Mouse (Mus musculus): ENCODE measurements around the gene Serpine3. TPM values are rescaled to one million over a fixed set of nuclear protein-coding genes. Genes with fewer than 3 reads are reported as not detected.

The Serpine3 gene
- polyA plus RNA-seq, 1 experiment, result not detected

DNA sequence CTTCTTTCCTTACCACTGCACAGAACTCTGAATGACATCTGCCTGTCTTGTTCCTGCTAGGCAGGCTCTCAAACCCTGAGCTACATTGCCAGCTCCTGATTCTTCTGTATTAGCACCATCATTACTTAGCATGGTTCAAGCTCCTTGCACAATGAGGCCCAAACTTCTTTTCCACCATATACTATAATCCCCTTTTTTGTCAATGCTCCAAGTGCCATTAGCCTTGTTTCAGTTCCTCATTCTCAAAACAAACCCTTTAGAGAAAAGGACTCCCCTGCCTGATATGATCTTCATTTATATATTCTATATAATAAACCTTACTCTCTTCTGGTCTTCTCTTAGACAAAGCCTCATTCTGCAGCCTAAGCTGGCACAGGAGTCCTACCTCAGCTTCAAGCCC lies 61.1 kb downstream of the Serpine3 start:
- Histone ChIP-seq H3K36me3 (ENCODE audit: control insufficient read depth, insufficient read depth) (peaks cover 15% of the 10 kb centered on the region), H3K4me3 (no peak overlapping the region), H3K4me2 (ENCODE audit: low read depth) (no peak overlapping the region)

DNA sequence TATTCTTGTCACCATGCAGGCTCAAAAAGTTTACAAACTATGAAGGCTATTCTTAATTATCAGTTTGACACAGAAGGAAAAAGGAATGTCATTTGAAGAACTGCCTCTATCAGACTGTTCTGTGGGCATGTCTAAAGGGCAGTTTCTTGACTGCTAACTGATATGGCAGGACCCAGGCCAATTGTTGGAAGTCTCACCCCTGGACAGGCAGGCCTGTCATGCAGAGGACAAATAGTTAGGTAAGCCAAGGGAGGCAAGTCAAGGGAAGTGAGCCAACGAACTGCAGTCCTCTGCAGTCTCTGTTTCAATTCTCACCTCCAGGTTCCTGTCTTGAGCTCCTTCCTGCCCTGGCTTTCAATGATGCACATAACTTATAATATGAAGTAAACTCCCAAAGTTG lies 68.4 kb downstream of the Serpine3 start:
- peaks cover 33% of the 10 kb centered on the region for H3K79me2 ChIP-seq (ENCODE audit: control insufficient read depth, insufficient read depth)
- H3K4me3 ChIP-seq, result no peak overlapping the region
- H3K36me3 ChIP-seq (ENCODE audit: control insufficient read depth, insufficient read depth), result peaks cover 37% of the 10 kb centered on the region
- no peak for TF ChIP-seq E2F4 (IDR thresholded peaks at IDR 0.05; ENCODE audit: insufficient read depth)
- TF ChIP-seq MYOD1 (IDR thresholded peaks at IDR 0.05; ENCODE audit: control insufficient read depth in 1 of 3, insufficient read length in 2 of 3, low read depth in 2 of 3), result no peak
- TF ChIP-seq TCF3 (IDR thresholded peaks at IDR 0.05; ENCODE audit: insufficient read length, low read depth), result no peak
- no peak for TF ChIP-seq CEBPB (IDR thresholded peaks at IDR 0.05; ENCODE audit: insufficient read depth, poor library complexity, severe bottlenecking)
- TF ChIP-seq SRF (IDR thresholded peaks at IDR 0.05; ENCODE audit: control insufficient read depth, insufficient read length, low read depth), result no peak
- TF ChIP-seq TCF12 (IDR thresholded peaks at IDR 0.05; ENCODE audit: insufficient read depth, poor library complexity, severe bottlenecking), result no peak
- no peak for TF ChIP-seq MYOG (IDR thresholded peaks at IDR 0.05; ENCODE audit: control insufficient read depth in 1 of 3, insufficient read depth in 1 of 3, insufficient read length in 2 of 3, low read depth in 2 of 3)
- TF ChIP-seq POLR2AphosphoS2 (IDR thresholded peaks at IDR 0.05; ENCODE audit: insufficient read length, low read depth), result no peak
- TF ChIP-seq REST (IDR thresholded peaks at IDR 0.05; ENCODE audit: insufficient read depth, insufficient read length), result no peak
- no peak for TF ChIP-seq MAX (IDR thresholded peaks at IDR 0.05; ENCODE audit: low read depth)
- no peak for TF ChIP-seq USF1 (IDR thresholded peaks at IDR 0.05; ENCODE audit: low read depth)
- TF ChIP-seq POLR2A (IDR thresholded peaks at IDR 0.05; ENCODE audit: insufficient read length, low read depth), result no peak
- no peaks in the 10 kb centered on the region for H3K27me3 ChIP-seq (ENCODE audit: control insufficient read depth, insufficient read depth, insufficient read length)
- H3K4me2 ChIP-seq (ENCODE audit: low read depth), result no peak overlapping the region
- no peak overlapping the region for H3ac ChIP-seq (ENCODE audit: control insufficient read depth, insufficient read length)

More for the DNA sequence above, 61.1 kb downstream of the Serpine3 start:
- Histone ChIP-seq H3K79me2 (ENCODE audit: control insufficient read depth, insufficient read depth) (peaks cover 43% of the 10 kb centered on the region), H3K27me3 (ENCODE audit: control insufficient read depth, insufficient read depth, insufficient read length) (no peaks in the 10 kb centered on the region), H3ac (ENCODE audit: control insufficient read depth, insufficient read length) (no peak overlapping the region)
- TF ChIP-seq USF1 (IDR thresholded peaks at IDR 0.05; ENCODE audit: low read depth) (no peak), CEBPB (IDR thresholded peaks at IDR 0.05; ENCODE audit: insufficient read depth, poor library complexity, severe bottlenecking) (no peak), MYOG (IDR thresholded peaks at IDR 0.05; ENCODE audit: control insufficient read depth in 1 of 3, insufficient read depth in 1 of 3, insufficient read length in 2 of 3, low read depth in 2 of 3) (no peak), TCF12 (IDR thresholded peaks at IDR 0.05; ENCODE audit: insufficient read depth, poor library complexity, severe bottlenecking) (no peak), POLR2AphosphoS2 (IDR thresholded peaks at IDR 0.05; ENCODE audit: insufficient read length, low read depth) (no peak), SRF (IDR thresholded peaks at IDR 0.05; ENCODE audit: control insufficient read depth, insufficient read length, low read depth) (no peak), REST (IDR thresholded peaks at IDR 0.05; ENCODE audit: insufficient read depth, insufficient read length) (no peak), MAX (IDR thresholded peaks at IDR 0.05; ENCODE audit: low read depth) (no peak), TCF3 (IDR thresholded peaks at IDR 0.05; ENCODE audit: insufficient read length, low read depth) (no peak)

DNA sequence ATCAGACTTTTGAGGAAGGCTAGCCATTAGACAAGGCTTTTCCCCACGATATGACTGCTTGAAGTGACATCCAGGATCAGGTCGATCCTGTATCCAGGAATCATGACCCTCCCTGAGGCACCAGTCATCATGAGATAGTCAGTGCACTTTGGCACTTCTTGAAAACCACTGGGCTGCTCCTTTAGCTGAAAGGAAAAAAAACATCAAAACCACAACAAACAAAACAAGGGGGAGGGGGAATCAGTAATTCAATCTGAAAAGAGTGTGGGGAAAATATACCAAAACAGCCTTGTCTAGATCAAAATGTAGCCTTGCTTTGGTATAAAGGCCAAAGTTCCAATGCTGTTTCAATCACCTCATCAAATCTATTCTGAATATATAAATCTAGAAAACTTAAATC lies 70.2 kb downstream of the Serpine3 start:
- Histone ChIP-seq H3K27me3 (ENCODE audit: control insufficient read depth, insufficient read depth, insufficient read length) (no peaks in the 10 kb centered on the region), H3K4me2 (ENCODE audit: low read depth) (no peak overlapping the region), H3K36me3 (ENCODE audit: control insufficient read depth, insufficient read depth) (peaks cover 43% of the 10 kb centered on the region), H3ac (ENCODE audit: control insufficient read depth, insufficient read length) (no peak overlapping the region), H3K4me3 (no peak overlapping the region), H3K79me2 (ENCODE audit: control insufficient read depth, insufficient read depth) (peaks cover 27% of the 10 kb centered on the region)
- no peak for TF ChIP-seq REST (IDR thresholded peaks at IDR 0.05; ENCODE audit: insufficient read depth, insufficient read length)
- no peak for TF ChIP-seq E2F4 (IDR thresholded peaks at IDR 0.05; ENCODE audit: insufficient read depth)
- no peak for TF ChIP-seq SRF (IDR thresholded peaks at IDR 0.05; ENCODE audit: control insufficient read depth, insufficient read length, low read depth)
- TF ChIP-seq USF1 (IDR thresholded peaks at IDR 0.05; ENCODE audit: low read depth), result no peak
- no peak for TF ChIP-seq MYOD1 (IDR thresholded peaks at IDR 0.05; ENCODE audit: control insufficient read depth in 1 of 3, insufficient read length in 2 of 3, low read depth in 2 of 3)
- no peak for TF ChIP-seq POLR2A (IDR thresholded peaks at IDR 0.05; ENCODE audit: insufficient read length, low read depth)
- no peak for TF ChIP-seq TCF12 (IDR thresholded peaks at IDR 0.05; ENCODE audit: insufficient read depth, poor library complexity, severe bottlenecking)
- TF ChIP-seq CEBPB (IDR thresholded peaks at IDR 0.05; ENCODE audit: insufficient read depth, poor library complexity, severe bottlenecking), result no peak
- no peak for TF ChIP-seq TCF3 (IDR thresholded peaks at IDR 0.05; ENCODE audit: insufficient read length, low read depth)
- TF ChIP-seq MYOG (IDR thresholded peaks at IDR 0.05; ENCODE audit: control insufficient read depth in 1 of 3, insufficient read depth in 1 of 3, insufficient read length in 2 of 3, low read depth in 2 of 3), result no peak
- no peak for TF ChIP-seq POLR2AphosphoS2 (IDR thresholded peaks at IDR 0.05; ENCODE audit: insufficient read length, low read depth)
- no peak for TF ChIP-seq MAX (IDR thresholded peaks at IDR 0.05; ENCODE audit: low read depth)

DNA sequence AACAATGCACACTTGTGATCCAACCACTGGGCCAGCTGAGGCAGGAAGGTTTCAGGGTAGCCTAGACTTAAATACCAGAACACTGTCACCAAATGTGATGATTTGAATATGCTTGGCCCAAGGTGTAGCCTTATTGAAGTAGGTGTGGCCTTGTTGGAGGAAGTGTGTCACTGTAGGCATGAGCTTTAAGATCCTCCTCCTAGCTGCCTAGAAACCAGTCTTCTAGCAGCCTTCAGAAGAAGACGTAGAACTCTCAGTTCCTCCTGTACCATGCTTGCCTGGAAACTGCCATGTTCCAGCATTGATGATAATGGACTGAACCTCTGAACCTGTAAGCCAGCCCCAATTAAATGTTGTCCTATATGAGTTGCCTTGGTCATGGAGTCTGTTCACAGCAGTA lies 72.2 kb downstream of the Serpine3 start:
- H3K4me3 ChIP-seq, result no peak overlapping the region
- H3K36me3 ChIP-seq (ENCODE audit: control insufficient read depth, insufficient read depth), result peaks cover 51% of the 10 kb centered on the region
- no peak overlapping the region for H3K4me2 ChIP-seq (ENCODE audit: low read depth)
- H3K79me2 ChIP-seq (ENCODE audit: control insufficient read depth, insufficient read depth), result peaks cover 34% of the 10 kb centered on the region
- no peaks in the 10 kb centered on the region for H3K27me3 ChIP-seq (ENCODE audit: control insufficient read depth, insufficient read depth, insufficient read length)
- no peak for TF ChIP-seq TCF12 (IDR thresholded peaks at IDR 0.05; ENCODE audit: insufficient read depth, poor library complexity, severe bottlenecking)
- TF ChIP-seq POLR2AphosphoS2 (IDR thresholded peaks at IDR 0.05; ENCODE audit: insufficient read length, low read depth), result no peak
- TF ChIP-seq E2F4 (IDR thresholded peaks at IDR 0.05; ENCODE audit: insufficient read depth), result no peak
- TF ChIP-seq MYOG (IDR thresholded peaks at IDR 0.05; ENCODE audit: control insufficient read depth in 1 of 3, insufficient read depth in 1 of 3, insufficient read length in 2 of 3, low read depth in 2 of 3), result no peak
- TF ChIP-seq POLR2A (IDR thresholded peaks at IDR 0.05; ENCODE audit: insufficient read length, low read depth), result no peak
- no peak for TF ChIP-seq TCF3 (IDR thresholded peaks at IDR 0.05; ENCODE audit: insufficient read length, low read depth)
- TF ChIP-seq USF1 (IDR thresholded peaks at IDR 0.05; ENCODE audit: low read depth), result no peak
- no peak for TF ChIP-seq CEBPB (IDR thresholded peaks at IDR 0.05; ENCODE audit: insufficient read depth, poor library complexity, severe bottlenecking)
- no peak overlapping the region for H3ac ChIP-seq (ENCODE audit: control insufficient read depth, insufficient read length)

Other genes starting within 250 kb of the Serpine3 start
- gene Gucy1b2, start 207.4 kb upstream of the Serpine3 start, polyA plus RNA-seq (2012; fragmentation: generic; extraction: Trizol), result not detected
- gene Fam124a, start 107.9 kb upstream of the Serpine3 start, polyA plus RNA-seq (2012; fragmentation: generic; extraction: Trizol), result 0.06 TPM
- gene Gm4131, start 96.7 kb upstream of the Serpine3 start, polyA plus RNA-seq (2012; fragmentation: generic; extraction: Trizol), result not detected
- 7.2 TPM for gene Ints6, start 97.5 kb downstream of the Serpine3 start, polyA plus RNA-seq (2012; fragmentation: generic; extraction: Trizol)
- 4.4 TPM for gene Wdfy2, start 174.0 kb downstream of the Serpine3 start, polyA plus RNA-seq (2012; fragmentation: generic; extraction: Trizol)

All from myocyte (in vitro differentiated cells).